ENCODE assay signal across 8 mouse cellular contexts in the genomic region with DNA sequence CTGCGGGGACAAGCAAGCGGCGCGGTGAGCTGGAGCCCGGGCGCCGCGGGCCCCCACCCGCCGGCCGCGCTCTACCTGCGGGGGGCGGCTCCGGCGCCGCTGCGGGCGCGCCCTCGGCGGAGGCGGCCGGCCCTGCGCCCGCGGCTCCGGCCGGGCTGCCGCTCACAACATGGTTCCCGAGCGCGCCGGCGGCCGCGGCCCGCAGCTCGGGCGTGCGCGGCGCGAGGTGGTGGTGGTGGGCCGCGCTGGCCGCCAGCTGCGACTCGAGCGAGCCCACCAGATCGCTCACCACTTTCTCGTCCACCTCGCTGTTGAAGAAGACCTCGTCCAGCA. TPM values are rescaled to one million over a fixed set of nuclear protein-coding genes. Genes with fewer than 3 reads are reported as not detected.
DNase-seq lines count a peak whose midpoint lies in the region; ATAC-seq and TF ChIP-seq lines count a peak whose summit lies in the region.

No protein-coding gene starts in this region.

- 8% methylated on average over 39 of the region's 54 CpGs for WGBS in cerebellum, adult 2 months
- WGBS in spleen, adult 2 months: 8% methylated on average over 53 of the region's 54 CpGs
- 0% methylated on average over 30 of the region's 54 CpGs for WGBS in limb, embryonic 14.5 days
- 2% methylated on average over 8 of the region's 54 CpGs for WGBS in stomach, postnatal 0 days

- peak; percentile 27 for ATAC-seq in limb, embryonic 14.5 days (ENCODE audit: low FRiP score, low read depth)
- ATAC-seq in stomach, postnatal 0 days (ENCODE audit: low FRiP score, low TSS enrichment): peak; percentile 27; the same call in 1 of the 2 replicates

- peak overlapping the region; percentile 90 for H3K27ac ChIP-seq in cerebellum, adult 2 months (ENCODE audit: insufficient read depth, low read length)
- H3K27ac ChIP-seq in spleen, adult 2 months (ENCODE audit: insufficient read depth, low read length): peak overlapping the region; percentile 83
- H3K27ac ChIP-seq in limb, embryonic 14.5 days (replicated peaks; ENCODE audit: low read depth, low read length): peak overlapping the region; percentile 94
- peak overlapping the region; percentile 94 for H3K27ac ChIP-seq in stomach, postnatal 0 days (replicated peaks)

- no peaks in the 10 kb centered on the region for H3K9me3 ChIP-seq in limb, embryonic 14.5 days (ENCODE audit: control insufficient read depth, low read length)
- no peaks in the 10 kb centered on the region for H3K9me3 ChIP-seq in stomach, postnatal 0 days (ENCODE audit: control insufficient read depth, low read length)

- H3K4me3 ChIP-seq in cerebellum, adult 2 months (replicated peaks; ENCODE audit: insufficient read depth, low read depth, low read length): peak overlapping the region; percentile 84
- H3K4me3 ChIP-seq in spleen, adult 2 months (ENCODE audit: extremely low read depth, insufficient read depth, insufficient read length): peak overlapping the region; percentile 99
- H3K4me3 ChIP-seq in limb, embryonic 14.5 days (replicated peaks; ENCODE audit: low read length): peak overlapping the region; percentile 77
- H3K4me3 ChIP-seq in stomach, postnatal 0 days (ENCODE audit: low read depth, low read length): peak overlapping the region; percentile 88

- H3K27me3 ChIP-seq in cerebellum, adult 2 months (ENCODE audit: control insufficient read depth, insufficient read depth, low read length): no peaks in the 10 kb centered on the region
- peaks cover 7% of the 10 kb centered on the region for H3K27me3 ChIP-seq in spleen, adult 2 months (ENCODE audit: control insufficient read depth, insufficient read depth, low read length)
- no peaks in the 10 kb centered on the region for H3K27me3 ChIP-seq in limb, embryonic 14.5 days (ENCODE audit: control insufficient read depth, insufficient read depth, low read length)
- H3K27me3 ChIP-seq in stomach, postnatal 0 days (ENCODE audit: control insufficient read depth, insufficient read depth, low read length): no peaks in the 10 kb centered on the region

- peak overlapping the region; percentile 93; the same call in 1 of the 2 replicates for H3K4me2 ChIP-seq in limb, embryonic 14.5 days (replicated peaks; ENCODE audit: low read depth, low read length, severe bottlenecking)
- H3K4me2 ChIP-seq in stomach, postnatal 0 days (replicated peaks; ENCODE audit: low read depth): peak overlapping the region; percentile 91; the same call in 1 of the 2 replicates

- TF ChIP-seq POLR2A in cerebellum, adult 2 months (IDR thresholded peaks at IDR 0.05; ENCODE audit: borderline replicate concordance, insufficient read depth, low read length): no peak
- TF ChIP-seq POLR2A in spleen, adult 2 months (IDR thresholded peaks at IDR 0.05; ENCODE audit: low read depth, low read length): no peak
- no peak for TF ChIP-seq POLR2A in limb, embryonic 14.5 days (IDR thresholded peaks at IDR 0.05; ENCODE audit: borderline replicate concordance, extremely low read depth, insufficient read depth, insufficient read length)

- peak overlapping the region; percentile 96 for H3K9ac ChIP-seq in limb, embryonic 14.5 days (ENCODE audit: low read depth, low read length, severe bottlenecking)
- peak overlapping the region; percentile 99 for H3K9ac ChIP-seq in stomach, postnatal 0 days (ENCODE audit: low read length)

- H3K4me1 ChIP-seq in cerebellum, adult 2 months (ENCODE audit: control insufficient read depth, insufficient read depth, low read length): peaks cover 41% of the 10 kb centered on the region
- peaks cover 12% of the 10 kb centered on the region for H3K4me1 ChIP-seq in spleen, adult 2 months (ENCODE audit: control insufficient read depth, insufficient read depth, insufficient read length)
- H3K4me1 ChIP-seq in limb, embryonic 14.5 days (ENCODE audit: control insufficient read depth, insufficient read depth, low read length): peaks cover 25% of the 10 kb centered on the region
- peaks cover 9% of the 10 kb centered on the region; the same call in 1 of the 2 replicates for H3K4me1 ChIP-seq in stomach, postnatal 0 days (replicated peaks; ENCODE audit: control insufficient read depth, insufficient read depth)

- no peak for TF ChIP-seq CTCF in cerebellum, adult 2 months (IDR thresholded peaks at IDR 0.05; ENCODE audit: borderline replicate concordance, insufficient read depth, low read depth, low read length)
- TF ChIP-seq CTCF in spleen, adult 2 months (IDR thresholded peaks at IDR 0.05; ENCODE audit: extremely low read depth, insufficient read depth, insufficient read length, insufficient replicate concordance): no peak
- TF ChIP-seq CTCF in stomach, postnatal 0 days (IDR thresholded peaks at IDR 0.05; ENCODE audit: low read depth): no peak

- DNase-seq in cerebellum, adult 2 months: no peak
- no peak for DNase-seq in cerebellum, postnatal 10 days
- no peak for DNase-seq in spleen, adult 2 months (ENCODE audit: low read depth in 1 of 2, low spot score in 2 of 2)
- DNase-seq in spleen, adult 18-20 months: no peak
- DNase-seq in limb, embryonic 14.5 days (ENCODE audit: low spot score): no peak
- no peak for DNase-seq in stomach, postnatal 0 days (ENCODE audit: low spot score)
- no peak for DNase-seq in adrenal gland, adult 2 months
- DNase-seq in adrenal gland, postnatal 36 days: no peak

- TF ChIP-seq EP300 in stomach, postnatal 0 days (optimal IDR thresholded peaks at IDR 0.05): no peak

- no peaks in the 10 kb centered on the region for H3K36me3 ChIP-seq in spleen, adult 2 months (ENCODE audit: control insufficient read depth, insufficient read depth, low read length)
- H3K36me3 ChIP-seq in limb, embryonic 14.5 days (ENCODE audit: control insufficient read depth, insufficient read depth, low read length): no peaks in the 10 kb centered on the region
- no peaks in the 10 kb centered on the region for H3K36me3 ChIP-seq in stomach, postnatal 0 days (ENCODE audit: control insufficient read depth, insufficient read depth, low read length)

RNA-seq across cellular contexts. Expression of gene Taf4, which starts 0.2 kb away (rescaled TPM):
- polyA plus RNA-seq in cerebellum, adult 2 months (2012; rRNA removed): 15.2 TPM in 2 replicates
- polyA plus RNA-seq in spleen, adult 2 months (2012; rRNA removed): 13.0 and 14.5 TPM in 2 replicates
- 15.2 and 17.6 TPM in 2 replicates for polyA plus RNA-seq in limb, embryonic 14.5 days (2012; rRNA removed)
- polyA plus RNA-seq in limb, embryonic 14.5 days (2014; fragmentation: Nextera tagmentation; extraction: Ambion mirVana): 3.9 and 4.4 TPM in 2 replicates
- polyA plus RNA-seq in stomach, postnatal 0 days (2015; fragmentation: Nextera tagmentation; extraction: Ambion mirVana): 2.1 TPM in 2 replicates
- 10 to 100 TPM; 19.3 to 22.5 TPM for total RNA-seq in adrenal gland, adult 2 months (2021)
- 10.3 and 11.5 TPM in 2 replicates for polyA plus RNA-seq in adrenal gland, adult 2 months (2012; rRNA removed)
- 10 to 100 TPM; 17.8 to 23.7 TPM for total RNA-seq in adrenal gland, postnatal 36 days (2021)

RNA-seq across cellular contexts. Expression of gene Lsm14b, which starts 48.5 kb away (rescaled TPM):
- 77.3 and 79.3 TPM in 2 replicates for polyA plus RNA-seq in cerebellum, adult 2 months (2012; rRNA removed)
- polyA plus RNA-seq in spleen, adult 2 months (2012; rRNA removed): 17.9 and 25.8 TPM in 2 replicates
- polyA plus RNA-seq in limb, embryonic 14.5 days (2012; rRNA removed): 69.1 and 75.6 TPM in 2 replicates
- polyA plus RNA-seq in limb, embryonic 14.5 days (2014; fragmentation: Nextera tagmentation; extraction: Ambion mirVana): 7.7 and 7.8 TPM in 2 replicates
- polyA plus RNA-seq in stomach, postnatal 0 days (2015; fragmentation: Nextera tagmentation; extraction: Ambion mirVana): 3.8 and 3.9 TPM in 2 replicates
- total RNA-seq in adrenal gland, adult 2 months (2021): 10 to 100 TPM; 38.6 to 47.0 TPM
- polyA plus RNA-seq in adrenal gland, adult 2 months (2012; rRNA removed): 26.2 and 27.3 TPM in 2 replicates
- 10 to 100 TPM; 43.0 to 44.9 TPM for total RNA-seq in adrenal gland, postnatal 36 days (2021)
